Mouse (Mus musculus) layer of hippocampus, adult 9-10 months (tissue): ENCODE data around the gene Prkcb.

Experiments used
- DNase-seq: peaks from one replicate; pipeline ENCODE4 v3.0.0; 2022; ENCODE audit warnings: low spot score

Gene Prkcb

GRCm38 (mm10) chr7:122322038-122322690, 33.6 kb downstream of the Prkcb start:
- DNase-seq, result no peak

- no peak for DNase-seq
Observed at GRCm38 (mm10) chr7:122327942-122328341, 39.4 kb downstream of the Prkcb start.

GRCm38 (mm10) chr7:122328466-122328865, 39.9 kb downstream of the Prkcb start:
- DNase-seq, result no peak

GRCm38 (mm10) chr7:122329588-122329987, 41.0 kb downstream of the Prkcb start:
- DNase-seq, result no peak

- no peak for DNase-seq
Observed at GRCm38 (mm10) chr7:122333686-122334085, 45.1 kb downstream of the Prkcb start.

GRCm38 (mm10) chr7:122337302-122337701, 48.8 kb downstream of the Prkcb start:
- DNase-seq, result no peak

GRCm38 (mm10) chr7:122338055-122338454, 49.5 kb downstream of the Prkcb start:
- no peak for DNase-seq

- no peak for DNase-seq
Observed at GRCm38 (mm10) chr7:122339476-122339875, 50.9 kb downstream of the Prkcb start.

- DNase-seq, result no peak
Observed at GRCm38 (mm10) chr7:122341813-122342212, 53.3 kb downstream of the Prkcb start.

GRCm38 (mm10) chr7:122344656-122345055, 56.1 kb downstream of the Prkcb start:
- DNase-seq, result no peak

- no peak for DNase-seq
Observed at GRCm38 (mm10) chr7:122346251-122347242, 58.0 kb downstream of the Prkcb start.

GRCm38 (mm10) chr7:122347433-122347832, 58.9 kb downstream of the Prkcb start:
- no peak for DNase-seq

- no peak for DNase-seq
Observed at GRCm38 (mm10) chr7:122349961-122350360, 61.4 kb downstream of the Prkcb start.

GRCm38 (mm10) chr7:122350741-122351140, 62.2 kb downstream of the Prkcb start:
- no peak for DNase-seq

- DNase-seq, result no peak
Observed at GRCm38 (mm10) chr7:122351816-122352215, 63.3 kb downstream of the Prkcb start.

GRCm38 (mm10) chr7:122352566-122353277, 64.2 kb downstream of the Prkcb start:
- DNase-seq, result no peak

- no peak for DNase-seq
Observed at GRCm38 (mm10) chr7:122353329-122353728, 64.8 kb downstream of the Prkcb start.

GRCm38 (mm10) chr7:122356941-122357340, 68.4 kb downstream of the Prkcb start:
- DNase-seq, result no peak

- no peak for DNase-seq
Observed at GRCm38 (mm10) chr7:122357847-122358246, 69.3 kb downstream of the Prkcb start.

GRCm38 (mm10) chr7:122366635-122367034, 78.1 kb downstream of the Prkcb start:
- DNase-seq, result no peak

GRCm38 (mm10) chr7:122367303-122368007, 78.9 kb downstream of the Prkcb start:
- DNase-seq, result no peak

GRCm38 (mm10) chr7:122370488-122370887, 81.9 kb downstream of the Prkcb start:
- no peak for DNase-seq
